Mouse (Mus musculus): ENCODE results near the gene Ralgps1.

GRCm38 (mm10) chr2:33412111-33412510 lies 40.8 kb upstream of the Ralgps1 start:
- TF ChIP-seq POLR2A (IDR thresholded peaks at IDR 0.05; ENCODE audit: borderline replicate concordance, extremely low read depth, insufficient read depth, insufficient read length, poor library complexity, severe bottlenecking) (no peak), CTCF (IDR thresholded peaks at IDR 0.05; ENCODE audit: borderline replicate concordance, extremely low read depth, insufficient read depth, insufficient read length) (no peak)
